Mouse (Mus musculus) heart, embryonic 11.5 days (tissue): Measurements from ENCODE around the gene Nup98. TPM values are rescaled to one million over a fixed set of nuclear protein-coding genes. Genes with fewer than 3 reads are reported as not detected.

Experiments used
- ATAC-seq: fragments of 200-750 bp; cut with Nextera tagmentation; replicated peaks from 2 replicates; pipeline ENCODE4 v1.8.0; 2017; ENCODE audit warnings: moderate library complexity; ENCODE audit not compliant: insufficient number of reproducible peaks, low FRiP score, low TSS enrichment
- H3K27ac ChIP-seq: fragments of 300-500 bp; sonication (generic); 2 replicates; pipeline ENCODE4 v1.5.1; 2014; ENCODE audit warnings: mild to moderate bottlenecking, low read depth, low read length
- H3K27me3 ChIP-seq: fragments of 300-500 bp; sonication (generic); 2 replicates; pipeline ENCODE4 v1.6.1; 2014; ENCODE audit warnings: mild to moderate bottlenecking, low read length, mixed read lengths; ENCODE audit not compliant: control insufficient read depth, insufficient read depth
- H3K36me3 ChIP-seq: fragments of 300-500 bp; sonication (generic); 2 replicates; pipeline ENCODE4 v1.6.1; 2014; ENCODE audit warnings: mild to moderate bottlenecking, low read length, moderate library complexity, mixed read lengths; ENCODE audit not compliant: control insufficient read depth, insufficient read depth
- H3K4me1 ChIP-seq: fragments of 300-500 bp; sonication (generic); 2 replicates; pipeline ENCODE4 v1.6.1; 2014; ENCODE audit warnings: low read length; ENCODE audit not compliant: control insufficient read depth, insufficient read depth
- H3K4me2 ChIP-seq: fragments of 300-500 bp; sonication (generic); 2 replicates; pipeline ENCODE4 v1.6.1; 2014; ENCODE audit warnings: mild to moderate bottlenecking, moderate library complexity
- H3K4me3 ChIP-seq: fragments of 300-500 bp; sonication (generic); 2 replicates; pipeline ENCODE4 v1.5.1; 2014; ENCODE audit warnings: low read depth, low read length
- H3K9ac ChIP-seq: fragments of 300-500 bp; sonication (generic); 2 replicates; pipeline ENCODE4 v1.6.1; 2014; ENCODE audit warnings: mild to moderate bottlenecking, low read depth, low read length, moderate library complexity
- H3K9me3 ChIP-seq: fragments of 300-500 bp; sonication (generic); replicated peaks from 2 replicates; pipeline ENCODE4 v1.6.1; 2016; ENCODE audit warnings: low read length; ENCODE audit not compliant: control insufficient read depth
- WGBS: fragments of 180-500 bp; shearing (Covaris S2); extraction: QIAGEN DNeasy Blood & Tissue Kit; methylation state at CpG from one replicate; pipeline ENCODE4 v1.1.7; 2014; ENCODE audit not compliant: insufficient replicate concordance; 5-methylcytosine and 5-hydroxymethylcytosine counted together
- polyA plus RNA-seq: library from polyadenylated mRNA; unstranded; fragments of >200 nt; fragmentation: Nextera tagmentation; extraction: Ambion mirVana; gene quantifications from 2 replicates; pipeline ENCODE4 v1.2.1, GENCODE M21; 2014

The Nup98 gene
- polyA plus RNA-seq, 1 experiment from 2014 or later = 36.1 TPM

DNA sequence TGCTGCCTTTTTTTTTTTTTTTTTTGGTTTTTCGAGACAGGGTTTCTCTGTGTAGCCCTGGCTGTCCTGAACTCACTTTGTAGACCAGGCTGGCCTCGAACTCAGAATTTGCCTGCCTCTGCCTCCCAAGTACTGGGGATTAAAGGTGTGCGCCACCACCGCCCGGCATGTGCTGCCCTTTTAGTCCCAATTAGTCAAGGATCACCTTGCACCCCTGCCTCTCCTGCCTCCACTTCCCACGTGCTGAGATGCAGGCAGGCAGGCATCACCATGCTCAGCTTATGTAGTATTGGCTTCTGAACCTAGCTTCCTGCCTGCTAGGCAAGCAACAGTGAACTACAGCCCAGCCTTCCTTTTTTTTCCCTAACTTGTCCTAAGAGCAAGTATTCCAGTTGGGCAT, 92.6 kb downstream of the Nup98 start:
- no peaks in the 10 kb centered on the region for H3K9me3 ChIP-seq
- H3K27me3 ChIP-seq = no peaks in the 10 kb centered on the region
- peaks cover 23% of the 10 kb centered on the region for H3K36me3 ChIP-seq
- H3K9ac ChIP-seq = no peak overlapping the region
- no peak overlapping the region for H3K27ac ChIP-seq
- no peaks in the 10 kb centered on the region for H3K4me1 ChIP-seq
- H3K4me2 ChIP-seq = no peak overlapping the region
- no peak overlapping the region for H3K4me3 ChIP-seq
- 74% methylated on average over 5 of the region's 6 CpGs for WGBS
- no peak for ATAC-seq

DNA sequence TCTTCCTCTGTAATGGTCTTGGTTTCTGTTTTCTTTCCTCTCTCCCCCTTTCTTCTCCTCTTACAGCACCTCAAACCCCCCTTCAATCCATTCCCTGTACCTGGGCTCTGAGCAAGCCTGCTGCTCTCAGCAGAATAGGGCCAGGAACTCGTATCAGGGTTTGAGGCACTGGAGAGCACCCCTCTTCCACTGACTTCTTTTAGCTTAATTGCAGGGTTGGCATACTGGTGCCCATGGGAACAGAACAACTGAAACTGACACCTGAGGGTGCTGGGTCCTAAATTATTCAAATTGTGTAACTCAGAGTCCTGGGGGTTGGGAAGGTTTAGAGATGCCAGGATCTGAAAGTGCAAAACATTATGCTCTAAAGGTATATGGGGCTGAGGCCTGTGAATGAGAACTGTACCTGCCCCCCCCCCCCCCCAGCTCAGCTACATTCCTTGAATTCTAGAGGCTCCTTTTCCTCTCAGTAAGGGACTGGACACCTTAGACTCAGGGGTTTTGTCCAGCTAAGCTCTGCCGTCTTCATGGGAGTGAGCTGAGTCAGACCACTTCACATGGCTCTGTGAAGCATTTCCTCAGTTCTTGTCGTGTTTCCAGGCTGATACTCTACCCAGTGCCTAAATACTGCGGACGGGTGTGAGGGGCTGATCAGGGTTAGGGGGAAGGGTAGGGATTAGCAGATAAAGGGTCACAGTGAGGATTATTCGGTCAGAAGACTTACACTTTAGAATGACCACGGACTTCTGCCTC, 93.2 kb downstream of the Nup98 start, which contains the start of gene Chrna10:
Gene Chrna10 (minus strand): TSS at position 250 of the 753 bp plus-strand sequence.
- WGBS = 38% methylated on average over 7 of the region's 7 CpGs
- Histone ChIP-seq H3K4me1 (no peaks in the 10 kb centered on the region), H3K27me3 (no peaks in the 10 kb centered on the region), H3K27ac (no peak within 1 kb of the TSS), H3K4me3 (no peak within 1 kb of the TSS), H3K9me3 (no peaks in the 10 kb centered on the region), H3K36me3 (peaks cover 17% of the 10 kb centered on the region), H3K4me2 (no peak within 1 kb of the TSS), H3K9ac (no peak within 1 kb of the TSS)
- no peak; the same call in 1 of the 2 replicates for ATAC-seq

GRCm38 (mm10) chr7:102113151-102113729, 96.7 kb downstream of the Nup98 start:
- 65% methylated on average over 45 of the region's 45 CpGs for WGBS
- ATAC-seq = no peak

DNA sequence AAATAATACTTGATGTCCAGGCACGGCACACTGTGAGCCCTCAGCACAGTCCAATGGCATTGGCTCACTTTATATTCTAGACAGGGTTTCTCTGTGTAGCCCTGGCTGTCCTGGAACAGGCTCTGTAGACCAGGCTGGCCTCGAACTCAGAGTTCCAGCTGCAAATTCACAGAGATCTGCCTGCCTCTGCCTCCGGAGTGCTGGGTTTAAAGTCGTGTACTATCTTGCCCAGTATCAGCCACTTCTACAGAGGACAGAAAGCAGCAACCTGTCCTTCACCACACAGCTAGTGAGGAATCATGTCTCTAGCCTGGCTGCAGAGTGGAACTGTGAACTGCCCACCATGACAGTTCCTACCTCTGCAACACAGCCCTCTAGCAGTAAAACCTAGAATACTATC, 100.2 kb downstream of the Nup98 start:
- 79% methylated on average over 4 of the region's 4 CpGs for WGBS
- H3K36me3 ChIP-seq = no peaks in the 10 kb centered on the region
- H3K4me3 ChIP-seq = no peak overlapping the region
- no peaks in the 10 kb centered on the region for H3K27me3 ChIP-seq
- no peak for ATAC-seq
- peaks cover 4% of the 10 kb centered on the region; the same call in 1 of the 2 replicates for H3K4me1 ChIP-seq
- H3K9ac ChIP-seq = no peak overlapping the region
- no peak overlapping the region for H3K4me2 ChIP-seq
- no peaks in the 10 kb centered on the region for H3K9me3 ChIP-seq
- no peak overlapping the region for H3K27ac ChIP-seq

More at GRCm38 (mm10) chr7:102113151-102113729, 96.7 kb downstream of the Nup98 start:
- no peaks in the 10 kb centered on the region for H3K9me3 ChIP-seq
- no peaks in the 10 kb centered on the region for H3K4me1 ChIP-seq
- H3K27ac ChIP-seq = no peak overlapping the region
- no peaks in the 10 kb centered on the region for H3K36me3 ChIP-seq
- H3K4me2 ChIP-seq = no peak overlapping the region
- no peaks in the 10 kb centered on the region for H3K27me3 ChIP-seq
- H3K4me3 ChIP-seq = no peak overlapping the region
- no peak overlapping the region for H3K9ac ChIP-seq

- Histone ChIP-seq H3K27me3 (no peaks in the 10 kb centered on the region), H3K36me3 (no peaks in the 10 kb centered on the region), H3K9me3 (no peaks in the 10 kb centered on the region), H3K9ac (no peak within 1 kb of the TSS), H3K4me3 (no peak within 1 kb of the TSS), H3K4me1 (peaks cover 4% of the 10 kb centered on the region; the same call in 1 of the 2 replicates), H3K27ac (no peak within 1 kb of the TSS), H3K4me2 (no peak within 1 kb of the TSS)
- WGBS = 73% methylated on average over 7 of the region's 7 CpGs
- no peak for ATAC-seq
Observed at GRCm38 (mm10) chr7:102109171-102109570, 100.8 kb downstream of the Nup98 start, which contains the start of gene Art5. Gene Art5 (minus strand): TSS chr7:102109489.

GRCm38 (mm10) chr7:102108206-102108605, 101.8 kb downstream of the Nup98 start:
- no peak for ATAC-seq
- no peak overlapping the region for H3K9ac ChIP-seq
- peaks cover 4% of the 10 kb centered on the region; the same call in 1 of the 2 replicates for H3K4me1 ChIP-seq
- H3K4me3 ChIP-seq = no peak overlapping the region
- WGBS = 71% methylated on average over 1 of the region's 1 CpGs
- H3K4me2 ChIP-seq = no peak overlapping the region
- H3K36me3 ChIP-seq = no peaks in the 10 kb centered on the region
- H3K27me3 ChIP-seq = no peaks in the 10 kb centered on the region
- no peak overlapping the region for H3K27ac ChIP-seq
- H3K9me3 ChIP-seq = no peaks in the 10 kb centered on the region

GRCm38 (mm10) chr7:102106700-102107141, 103.3 kb downstream of the Nup98 start:
- WGBS = 8% methylated on average over 23 of the region's 23 CpGs
- no peak for ATAC-seq
- peak overlapping the region; percentile 68 for H3K9ac ChIP-seq
- H3K27me3 ChIP-seq = no peaks in the 10 kb centered on the region
- H3K27ac ChIP-seq = no peak overlapping the region
- peak overlapping the region; percentile 86 for H3K4me2 ChIP-seq
- no peaks in the 10 kb centered on the region for H3K36me3 ChIP-seq
- peak overlapping the region; percentile 40 for H3K4me3 ChIP-seq
- no peaks in the 10 kb centered on the region for H3K9me3 ChIP-seq
- H3K4me1 ChIP-seq = peaks cover 11% of the 10 kb centered on the region

DNA sequence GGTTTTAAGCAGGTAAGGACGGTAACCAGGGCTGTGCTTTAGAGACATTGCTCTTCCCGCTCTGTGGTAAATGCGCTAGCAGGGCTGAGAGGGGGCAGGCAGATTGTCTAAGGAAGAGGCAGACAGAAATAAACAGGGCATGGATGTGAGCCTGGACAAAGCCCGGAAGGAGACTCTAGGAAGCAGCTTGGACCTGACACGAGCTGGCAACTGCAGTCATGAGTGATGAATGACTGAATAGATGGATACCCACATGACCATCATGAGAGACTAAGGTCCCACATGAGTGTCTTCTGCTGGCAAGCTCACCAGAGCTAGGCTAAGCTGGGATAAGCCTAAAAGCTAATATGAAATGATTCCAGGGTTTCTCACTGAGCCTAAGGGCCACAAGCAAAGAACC, 105.8 kb downstream of the Nup98 start:
- Histone ChIP-seq H3K36me3 (no peaks in the 10 kb centered on the region), H3K27me3 (no peaks in the 10 kb centered on the region), H3K27ac (no peak overlapping the region), H3K4me2 (no peak overlapping the region), H3K4me3 (no peak overlapping the region), H3K9ac (no peak overlapping the region), H3K9me3 (no peaks in the 10 kb centered on the region), H3K4me1 (peaks cover 28% of the 10 kb centered on the region)
- ATAC-seq = no peak
- 55% methylated on average over 5 of the region's 5 CpGs for WGBS
